Mouse (Mus musculus) thymus, adult 2 months (tissue): ENCODE measurements at regions not wholly inside any gene's neighbourhood (a gene's known extent, or its start where the extent isn't known, plus 50 kb on each side); places are given as distances from the start of the nearest gene placed in this dataset.

Experiments used
- DNase-seq: peaks from one replicate; pipeline ENCODE4 v3.0.0; 2021
- H3K27ac ChIP-seq: fragments of 200-500 bp; 2 replicates; pipeline ENCODE4 v1.5.1; 2012; ENCODE audit warnings: low read length, control low read depth; ENCODE audit not compliant: control insufficient read depth, insufficient read depth
- H3K27me3 ChIP-seq: fragments of 200-500 bp; 2 replicates; pipeline ENCODE4 v1.6.1; 2012; ENCODE audit warnings: mild to moderate bottlenecking, low read length, moderate library complexity, mixed read lengths; ENCODE audit not compliant: control insufficient read depth, insufficient read depth
- H3K36me3 ChIP-seq: fragments of 200-500 bp; 2 replicates; pipeline ENCODE4 v1.6.1; 2012; ENCODE audit warnings: mild to moderate bottlenecking, low read length, moderate library complexity; ENCODE audit not compliant: control insufficient read depth, insufficient read depth
- H3K4me1 ChIP-seq: fragments of 200-500 bp; replicated peaks from 2 replicates; pipeline ENCODE4 v1.6.1; 2012; ENCODE audit warnings: low read length; ENCODE audit not compliant: control insufficient read depth, insufficient read depth
- H3K4me3 ChIP-seq: fragments of 200-500 bp; 2 replicates; pipeline ENCODE4 v1.5.1; 2012; ENCODE audit warnings: mild to moderate bottlenecking, low read length, control low read depth, moderate library complexity; ENCODE audit not compliant: control insufficient read depth, insufficient read depth
- CTCF ChIP-seq: fragments of 200-500 bp; IDR thresholded peaks from 2 replicates; pipeline ENCODE4 v1.5.1; 2012; ENCODE audit warnings: mild to moderate bottlenecking, control low read depth, low read length, moderate library complexity, borderline replicate concordance; ENCODE audit not compliant: control insufficient read depth, poor library complexity, insufficient read depth; ENCODE audit errors: extremely low read depth
- POLR2A ChIP-seq: fragments of 200-500 bp; IDR thresholded peaks from 2 replicates; pipeline ENCODE4 v1.6.1; 2012; ENCODE audit warnings: mild to moderate bottlenecking, low read length, control low read depth, moderate library complexity; ENCODE audit not compliant: control insufficient read depth, poor library complexity, insufficient read depth; ENCODE audit errors: extremely low read depth
- WGBS: fragments of 180-500 bp; shearing (Covaris S2); methylation state at CpG from one replicate; pipeline ENCODE4 v1.1.7; 2018; 5-methylcytosine and 5-hydroxymethylcytosine counted together

GRCm38 (mm10) chr7:118304812-118305211, 61.3 kb upstream of the Smg1 start:
- peak; percentile 78 for DNase-seq
- Histone ChIP-seq H3K27me3 (no peaks in the 10 kb centered on the region), H3K36me3 (no peaks in the 10 kb centered on the region), H3K4me1 (no peaks in the 10 kb centered on the region), H3K27ac (no peak overlapping the region), H3K4me3 (no peak overlapping the region)
- TF ChIP-seq CTCF (peak; percentile 76; the same call in 1 of the 2 replicates), POLR2A (no peak)
- WGBS: under 1% methylated on average over 8 of the region's 8 CpGs

DNA sequence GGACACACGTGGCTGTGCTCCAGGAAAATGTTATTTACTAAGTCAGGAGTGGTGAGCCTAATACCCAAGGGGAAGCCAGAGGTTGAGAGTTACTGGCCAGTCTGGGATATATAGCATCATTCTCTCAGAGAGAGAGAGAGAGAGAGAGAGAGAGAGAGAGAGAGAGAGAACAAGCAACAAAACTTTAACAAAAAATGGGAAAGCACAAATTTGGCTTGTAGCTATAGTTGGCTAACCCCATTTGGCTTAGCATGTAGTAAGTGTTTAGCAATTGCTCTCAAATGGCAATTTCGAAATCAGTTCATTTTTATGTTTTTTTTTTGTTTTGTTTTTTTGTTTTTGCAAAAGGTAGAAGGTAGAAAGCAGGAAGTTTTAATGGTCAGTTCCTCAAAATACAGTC, 60.9 kb upstream of the Smg1 start:
- H3K4me1 ChIP-seq: no peaks in the 10 kb centered on the region
- WGBS: 78% methylated on average over 2 of the region's 2 CpGs

DNA sequence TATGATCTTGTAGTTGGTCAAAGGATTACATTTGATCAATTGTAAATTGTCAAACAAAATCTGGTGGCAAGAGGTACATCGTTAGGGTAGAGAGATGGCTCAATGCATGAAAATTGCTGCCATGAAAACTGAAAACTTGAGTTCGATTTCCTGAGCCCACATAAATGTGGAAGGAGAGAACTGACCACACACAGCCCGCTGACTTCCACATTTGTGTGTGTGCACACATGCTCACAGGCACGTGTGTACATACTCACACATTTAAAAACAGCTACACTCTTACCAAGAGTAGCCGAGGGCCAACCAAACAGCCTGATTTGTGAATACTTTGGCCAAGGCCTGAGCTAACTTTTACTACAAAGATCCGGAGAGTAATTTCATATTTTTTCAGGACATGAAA, 60.5 kb upstream of the Smg1 start:
- no peak overlapping the region for H3K4me3 ChIP-seq
- no peak for DNase-seq
- H3K36me3 ChIP-seq: no peaks in the 10 kb centered on the region
- no peaks in the 10 kb centered on the region for H3K27me3 ChIP-seq
- no peaks in the 10 kb centered on the region for H3K4me1 ChIP-seq
- TF ChIP-seq POLR2A (no peak), CTCF (no peak)
- WGBS: 76% methylated on average over 6 of the region's 6 CpGs
- no peak overlapping the region for H3K27ac ChIP-seq

More for the DNA sequence above, 60.9 kb upstream of the Smg1 start:
- no peaks in the 10 kb centered on the region for H3K36me3 ChIP-seq
- H3K27ac ChIP-seq: no peak overlapping the region
- H3K4me3 ChIP-seq: no peak overlapping the region
- no peak for DNase-seq
- no peaks in the 10 kb centered on the region for H3K27me3 ChIP-seq
- TF ChIP-seq CTCF (no peak), POLR2A (no peak)

DNA sequence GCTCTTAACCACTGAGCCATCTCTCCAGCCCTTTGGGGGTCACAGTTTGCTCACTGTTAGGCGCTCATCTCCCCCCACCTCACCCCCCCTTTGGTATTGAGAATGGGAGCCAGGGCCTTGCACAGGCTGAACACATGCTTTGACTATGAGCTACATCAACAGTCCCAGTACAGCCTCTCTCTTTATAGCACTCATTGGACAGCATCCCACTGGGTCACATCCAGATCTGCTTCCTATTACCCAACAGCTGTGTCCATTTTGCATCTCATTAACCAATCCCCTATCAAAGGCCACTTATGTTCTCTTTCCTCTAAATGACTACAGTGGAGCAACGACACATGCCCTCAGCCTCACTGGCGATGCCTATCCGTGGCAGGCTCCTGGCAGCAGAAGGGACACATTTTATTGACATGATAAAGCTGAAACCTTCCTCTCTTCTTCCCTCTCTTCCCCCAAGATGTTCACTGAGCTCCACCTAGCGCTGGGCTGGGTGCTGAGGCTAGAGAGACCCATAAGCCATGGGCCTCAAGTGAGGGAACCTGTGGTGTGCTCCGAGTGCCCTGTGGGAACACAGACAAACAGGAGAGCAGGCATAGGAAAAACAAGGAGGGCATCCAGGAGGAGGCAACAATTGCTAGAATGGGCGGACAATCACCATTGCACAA, 57.3 kb upstream of the Smg1 start:
- no peak for TF ChIP-seq CTCF
- TF ChIP-seq POLR2A: no peak
- DNase-seq: no peak
- H3K27me3 ChIP-seq: no peaks in the 10 kb centered on the region
- no peaks in the 10 kb centered on the region for H3K36me3 ChIP-seq
- H3K4me1 ChIP-seq: no peaks in the 10 kb centered on the region
- 90% methylated on average over 7 of the region's 7 CpGs for WGBS
- H3K27ac ChIP-seq: no peak overlapping the region
- no peak overlapping the region for H3K4me3 ChIP-seq

- H3K36me3 ChIP-seq: no peaks in the 10 kb centered on the region
- peak; percentile 78 for DNase-seq
- no peak overlapping the region for H3K27ac ChIP-seq
- WGBS: 13% methylated on average over 13 of the region's 13 CpGs
- peaks cover 3% of the 10 kb centered on the region for H3K4me1 ChIP-seq
- TF ChIP-seq CTCF (peak; percentile 94), POLR2A (no peak)
- no peaks in the 10 kb centered on the region for H3K27me3 ChIP-seq
- H3K4me3 ChIP-seq: no peak overlapping the region
Measured at GRCm38 (mm10) chr7:118297613-118298012, 54.1 kb upstream of the Smg1 start.

DNA sequence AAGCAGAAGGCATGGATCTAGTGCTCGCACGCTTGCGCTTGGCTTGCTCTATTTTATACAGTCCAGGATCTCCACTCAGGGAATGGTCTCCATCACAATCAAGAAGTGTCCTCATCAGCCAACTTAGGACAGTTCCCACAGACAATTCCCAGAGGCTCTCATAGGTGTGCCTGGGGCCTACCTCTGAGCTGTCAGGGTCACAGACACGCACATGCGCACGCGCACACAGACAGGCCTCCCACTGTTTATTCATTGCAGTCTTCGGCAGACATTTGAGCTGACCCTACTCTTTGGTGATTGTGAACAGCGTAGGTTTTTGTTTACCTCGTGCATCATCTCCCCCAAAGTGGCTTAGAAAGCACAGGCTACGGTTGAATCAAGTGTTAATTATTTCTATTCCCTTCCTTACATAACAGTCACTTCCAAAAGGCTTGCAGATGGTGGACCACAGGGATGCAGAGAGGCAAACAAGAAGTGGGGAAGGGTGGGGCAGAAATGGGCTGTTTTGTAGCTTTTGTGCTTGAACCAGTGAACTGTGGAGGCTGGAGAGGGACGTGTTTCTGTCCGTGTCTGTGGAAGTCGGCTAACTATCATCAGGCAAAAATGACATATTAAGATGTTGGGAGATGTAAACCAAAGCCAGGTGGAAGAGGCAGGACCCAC, 53.5 kb upstream of the Smg1 start:
- Histone ChIP-seq H3K4me1 (peaks cover 3% of the 10 kb centered on the region), H3K27me3 (no peaks in the 10 kb centered on the region), H3K36me3 (no peaks in the 10 kb centered on the region), H3K27ac (no peak overlapping the region), H3K4me3 (no peak overlapping the region)
- DNase-seq: no peak
- WGBS: 95% methylated on average over 14 of the region's 14 CpGs
- TF ChIP-seq POLR2A (no peak), CTCF (no peak)
